Mouse (Mus musculus): ENCODE measurements around the gene Ripk3. TPM values are rescaled to one million over a fixed set of nuclear protein-coding genes. Genes with fewer than 3 reads are reported as not detected.

The Ripk3 gene
- total and polyA plus RNA-seq, 3 experiments, result 0.15 to 2.0 TPM; not detected in 1

- in situ Hi-C loops (cut with MboI; ENCODE audit: low pct_ligation_motif_present, low pct_unique_long_range_greater_than_20kb, low sequenced_read_pairs), result loop anchor here (5.0 kb wide), 1 partner anchor 42 kb away; no protein-coding TSS in a partner anchor
Observed at GRCm38 (mm10) chr14:55819845-55820405, 31.3 kb upstream of the Ripk3 start.

GRCm38 (mm10) chr14:55815310-55815751 is 26.7 kb upstream of the Ripk3 start:
- Histone ChIP-seq H3K36me3 (replicated peaks in 1 of 2; ENCODE audit: control insufficient read depth in 1 of 2, insufficient read depth in 1 of 2, low read length in 1 of 2) (no peaks in the 10 kb centered on the region), H3K4me3 (replicated peaks in 1 of 3; ENCODE audit: low read depth in 2 of 3, low read length in 2 of 3, poor library complexity in 1 of 3) (peak overlapping the region; percentile 7 to 32 (median 10)), H3K79me2 (replicated peaks; ENCODE audit: control insufficient read depth, extremely low read depth, insufficient read depth, poor library complexity, severe bottlenecking) (no peaks in the 10 kb centered on the region), H3K9ac (ENCODE audit: insufficient read depth, low read depth) (no peak overlapping the region), H3K4me1 (ENCODE audit: control insufficient read depth in 1 of 2, insufficient read depth in 2 of 2) (no peaks in the 10 kb centered on the region), H3K27ac (ENCODE audit: insufficient read depth, low read depth) (no peak overlapping the region), H3K4me2 (ENCODE audit: insufficient read depth, low read depth, poor library complexity, severe bottlenecking) (no peak overlapping the region), H3K27me3 (replicated peaks) (no peaks in the 10 kb centered on the region), H3K9me3 (replicated peaks; ENCODE audit: low read length) (no peaks in the 10 kb centered on the region)
- TF ChIP-seq E2F4 (IDR thresholded peaks at IDR 0.05; ENCODE audit: insufficient replicate concordance, low read depth, low read length) (no peak), NRF1 (IDR thresholded peaks at IDR 0.05; ENCODE audit: low read depth, low read length) (no peak), KAT2A (IDR thresholded peaks at IDR 0.05; ENCODE audit: insufficient replicate concordance, low read length) (no peak), PAX5 (IDR thresholded peaks at IDR 0.05; ENCODE audit: low read length) (no peak), NELFE (IDR thresholded peaks at IDR 0.05; ENCODE audit: low read depth, low read length) (no peak), ETS1 (conservative IDR thresholded peaks at IDR 0.05; ENCODE audit: low read depth, low read length) (no peak), ELF1 (IDR thresholded peaks at IDR 0.05; ENCODE audit: low read depth, low read length) (no peak), ZNF384 (IDR thresholded peaks at IDR 0.05; ENCODE audit: low read depth, low read length) (no peak), ZKSCAN1 (IDR thresholded peaks at IDR 0.05; ENCODE audit: borderline replicate concordance, low read depth, low read length) (no peak), TCF12 (IDR thresholded peaks at IDR 0.05; ENCODE audit: low read depth, low read length) (no peak), MEF2A (IDR thresholded peaks at IDR 0.05; ENCODE audit: borderline replicate concordance, low read depth, low read length) (no peak), USF1 (IDR thresholded peaks at IDR 0.05; ENCODE audit: low read depth, low read length) (no peak), TBP (conservative IDR thresholded peaks at IDR 0.05; ENCODE audit: low read depth, low read length) (no peak), MAFK (IDR thresholded peaks at IDR 0.05; ENCODE audit: insufficient replicate concordance, low read length) (no peak), EP300 (IDR thresholded peaks at IDR 0.05; ENCODE audit: low read length) (no peak), GABPA (IDR thresholded peaks at IDR 0.05; ENCODE audit: insufficient replicate concordance, low read depth, low read length) (no peak), HCFC1 (IDR thresholded peaks at IDR 0.05; ENCODE audit: low read depth, low read length) (no peak)
- DNase-seq (ENCODE audit: extremely low read depth), result peak; percentile 24
- dilution Hi-C loops (cut with MboI; ENCODE audit: extremely low pct_ligation_motif_present, extremely low pct_unique_long_range_greater_than_20kb, low sequenced_read_pairs), result no loop called here
- in situ Hi-C loops (cut with MboI; ENCODE audit: low pct_ligation_motif_present, low pct_unique_long_range_greater_than_20kb, low sequenced_read_pairs), result no loop called here

More at GRCm38 (mm10) chr14:55819845-55820405, 31.3 kb upstream of the Ripk3 start:
- no peak for DNase-seq (ENCODE audit: extremely low read depth)
- Histone ChIP-seq H3K79me2 (replicated peaks; ENCODE audit: control insufficient read depth, extremely low read depth, insufficient read depth, poor library complexity, severe bottlenecking) (no peaks in the 10 kb centered on the region), H3K27ac (ENCODE audit: insufficient read depth, low read depth) (no peak overlapping the region), H3K4me1 (ENCODE audit: control insufficient read depth in 1 of 2, insufficient read depth in 2 of 2) (no peaks in the 10 kb centered on the region), H3K9me3 (replicated peaks; ENCODE audit: low read length) (no peaks in the 10 kb centered on the region), H3K4me3 (replicated peaks in 1 of 3; ENCODE audit: low read depth in 2 of 3, low read length in 2 of 3, poor library complexity in 1 of 3) (no peak overlapping the region), H3K9ac (ENCODE audit: insufficient read depth, low read depth) (no peak overlapping the region), H3K36me3 (replicated peaks in 1 of 2; ENCODE audit: control insufficient read depth in 1 of 2, insufficient read depth in 1 of 2, low read length in 1 of 2) (no peaks in the 10 kb centered on the region), H3K4me2 (ENCODE audit: insufficient read depth, low read depth, poor library complexity, severe bottlenecking) (no peak overlapping the region), H3K27me3 (replicated peaks) (peaks cover 7% of the 10 kb centered on the region)
- TF ChIP-seq USF2 (conservative IDR thresholded peaks at IDR 0.05; ENCODE audit: low read depth, low read length), result no peak
- TF ChIP-seq USF1 (IDR thresholded peaks at IDR 0.05; ENCODE audit: low read depth, low read length), result no peak
- no peak for TF ChIP-seq ETS1 (conservative IDR thresholded peaks at IDR 0.05; ENCODE audit: low read depth, low read length)
- no peak for TF ChIP-seq MEF2A (IDR thresholded peaks at IDR 0.05; ENCODE audit: borderline replicate concordance, low read depth, low read length)
- TF ChIP-seq JUND (conservative IDR thresholded peaks at IDR 0.05; ENCODE audit: low read depth, low read length), result no peak
- no peak for TF ChIP-seq ZC3H11A (IDR thresholded peaks at IDR 0.05; ENCODE audit: low read depth, low read length)
- TF ChIP-seq TCF12 (IDR thresholded peaks at IDR 0.05; ENCODE audit: low read depth, low read length), result no peak
- TF ChIP-seq IRF4 (IDR thresholded peaks at IDR 0.05; ENCODE audit: low read depth, low read length), result no peak
- TF ChIP-seq ZNF384 (IDR thresholded peaks at IDR 0.05; ENCODE audit: low read depth, low read length), result no peak
- TF ChIP-seq ZKSCAN1 (IDR thresholded peaks at IDR 0.05; ENCODE audit: borderline replicate concordance, low read depth, low read length), result no peak
- TF ChIP-seq CTCF (conservative IDR thresholded peaks at IDR 0.05 in 1 of 2, IDR thresholded peaks at IDR 0.05 in 1 of 2; ENCODE audit: low read depth in 2 of 2, low read length in 2 of 2), result no peak
- TF ChIP-seq CHD1 (IDR thresholded peaks at IDR 0.05; ENCODE audit: low read depth, low read length), result no peak
- TF ChIP-seq NRF1 (IDR thresholded peaks at IDR 0.05; ENCODE audit: low read depth, low read length), result no peak
- no peak for TF ChIP-seq POLR2AphosphoS2 (IDR thresholded peaks at IDR 0.05; ENCODE audit: low read depth, low read length)
- no peak for TF ChIP-seq TBP (conservative IDR thresholded peaks at IDR 0.05; ENCODE audit: low read depth, low read length)
- TF ChIP-seq MAX (IDR thresholded peaks at IDR 0.05; ENCODE audit: low read length), result no peak
- dilution Hi-C loops (cut with MboI; ENCODE audit: extremely low pct_ligation_motif_present, extremely low pct_unique_long_range_greater_than_20kb, low sequenced_read_pairs), result no loop called here
